Mouse (Mus musculus): ENCODE results near the gene Nlrp3.

Nlrp3 gene

GRCm38 (mm10) chr11:59541324-59541723 lies at the start of gene Nlrp3:
Nlrp3 (plus strand) TSS chr11:59541568.
- no peak for DNase-seq

- no peak for DNase-seq
These were observed 44.6 kb upstream of the Nlrp3 start for GRCm38 (mm10) chr11:59496672-59497310.

GRCm38 (mm10) chr11:59497747-59498146 lies 43.6 kb upstream of the Nlrp3 start:
- no peak for DNase-seq

- no peak for DNase-seq
These were observed 39.2 kb upstream of the Nlrp3 start for GRCm38 (mm10) chr11:59501978-59502700.

- DNase-seq, result peak; percentile 64 to 73
These were observed 36.0 kb upstream of the Nlrp3 start for GRCm38 (mm10) chr11:59505351-59505838.

- peak; percentile 81 to 84 for DNase-seq
These were observed 35.3 kb upstream of the Nlrp3 start for GRCm38 (mm10) chr11:59505839-59506712.

GRCm38 (mm10) chr11:59506713-59507074 lies 34.7 kb upstream of the Nlrp3 start:
- DNase-seq, result no peak

GRCm38 (mm10) chr11:59511558-59511957 lies 29.8 kb upstream of the Nlrp3 start:
- DNase-seq, result no peak

GRCm38 (mm10) chr11:59512733-59513132 lies 28.6 kb upstream of the Nlrp3 start:
- DNase-seq, result no peak

- no peak for DNase-seq
These were observed 27.8 kb upstream of the Nlrp3 start for GRCm38 (mm10) chr11:59513556-59513955.

- DNase-seq, result no peak
These were observed 27.0 kb upstream of the Nlrp3 start for GRCm38 (mm10) chr11:59514381-59514780.

- DNase-seq, result no peak
These were observed 26.6 kb upstream of the Nlrp3 start for GRCm38 (mm10) chr11:59514789-59515188.

- DNase-seq, result no peak
These were observed 23.9 kb upstream of the Nlrp3 start for GRCm38 (mm10) chr11:59517441-59517840.

GRCm38 (mm10) chr11:59518226-59518625 lies 23.1 kb upstream of the Nlrp3 start:
- DNase-seq, result no peak

GRCm38 (mm10) chr11:59519741-59520495 lies 21.4 kb upstream of the Nlrp3 start:
- DNase-seq, result no peak

GRCm38 (mm10) chr11:59524150-59524549 lies 17.2 kb upstream of the Nlrp3 start:
- DNase-seq, result no peak

- DNase-seq, result peak; percentile 78 to 83
These were observed 16.1 kb upstream of the Nlrp3 start for GRCm38 (mm10) chr11:59525237-59525636.

- peak; percentile 15 to 28 for DNase-seq
These were observed 14.8 kb upstream of the Nlrp3 start, which contains the start of gene Zkscan17 for GRCm38 (mm10) chr11:59526472-59527080. Zkscan17 (minus strand) TSS chr11:59526751.

- DNase-seq, result no peak
These were observed 11.1 kb upstream of the Nlrp3 start for GRCm38 (mm10) chr11:59530221-59530620.

GRCm38 (mm10) chr11:59530870-59531535 lies 10.4 kb upstream of the Nlrp3 start:
- DNase-seq, result peak; percentile 74 to 81

GRCm38 (mm10) chr11:59531562-59531961 lies 9.8 kb upstream of the Nlrp3 start:
- no peak for DNase-seq
